Mouse (Mus musculus) heart, postnatal 0 days (tissue): Measurements from ENCODE around the gene Rab31.

Experiments
- CTCF ChIP-seq: IDR thresholded peaks from 2 replicates; pipeline ENCODE4 v1.5.1; 2016; ENCODE audit warnings: antibody characterized with exemption, control low read depth, low read depth
- EP300 ChIP-seq: IDR thresholded peaks from 2 replicates; pipeline ENCODE4 v1.6.1; 2016; ENCODE audit warnings: antibody characterized with exemption, low read depth

DNA sequence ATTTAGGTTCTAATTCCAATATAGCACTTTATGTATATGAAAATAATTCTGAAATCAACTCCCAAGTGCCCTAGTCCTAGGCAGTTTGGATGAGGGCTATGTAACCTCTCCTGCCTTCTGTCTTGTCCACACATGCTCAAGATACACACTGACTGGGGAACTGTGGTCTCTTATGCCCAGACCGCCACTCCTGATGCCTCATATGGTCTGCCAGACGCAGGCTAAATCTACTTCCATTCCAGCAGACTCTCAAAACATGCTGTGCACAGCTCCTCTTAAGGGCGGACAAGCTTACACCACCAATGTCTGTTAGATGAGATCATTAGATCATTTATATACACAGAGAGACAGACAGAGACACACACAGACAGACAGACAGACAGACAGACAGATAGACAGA is 89.2 kb downstream of the Rab31 start:
- TF ChIP-seq CTCF (no peak), EP300 (no peak)
